Mouse (Mus musculus) ES-Bruce4 (cell line): Measurements from ENCODE around the gene Cacnb3.

Source experiments
- CTCF ChIP-seq: IDR thresholded peaks from one replicate; pipeline ENCODE4 v1.8.1; 2011; ENCODE audit warnings: low read depth, low read length
- EP300 ChIP-seq: IDR thresholded peaks from 2 replicates; pipeline ENCODE4 v1.6.1; 2011; ENCODE audit warnings: low read depth, low read length; ENCODE audit not compliant: insufficient read depth
- POLR2A ChIP-seq: IDR thresholded peaks from one replicate; pipeline ENCODE4 v1.8.1; 2011; ENCODE audit warnings: low read length; ENCODE audit not compliant: insufficient read depth

- TF ChIP-seq CTCF (no peak), POLR2A (no peak), EP300 (no peak)
These were observed 61.6 kb downstream of the Cacnb3 start for GRCm38 (mm10) chr15:98692171-98692715.
